Mouse (Mus musculus) CH12.LX (cell line): ENCODE measurements at regions not wholly inside any gene's neighbourhood (a gene's known extent, or its start where the extent isn't known, plus 50 kb on each side); places are given as distances from the start of the nearest gene placed in this dataset.

ENCODE experiments used
- BHLHE40 ChIP-seq: IDR thresholded peaks from 2 replicates; pipeline ENCODE4 v1.6.1; 2011; ENCODE audit warnings: mild to moderate bottlenecking, low read depth, low read length, improper control_type of control experiment
- CHD1 ChIP-seq: IDR thresholded peaks from 2 replicates; pipeline ENCODE4 v1.6.1; 2012; ENCODE audit warnings: low read depth, low read length, improper control_type of control experiment, inconsistent platforms
- CHD2 ChIP-seq: IDR thresholded peaks from 2 replicates; pipeline ENCODE4 v1.6.1; 2011; ENCODE audit warnings: low read length, improper control_type of control experiment
- CTCF ChIP-seq, 2 experiments: IDR thresholded peaks in 1 of 2; conservative IDR thresholded peaks in 1 of 2; 2 replicates each; pipeline ENCODE4 v1.5.1; 2011 to 2012; ENCODE audit warnings: low read depth in 2 of 2, low read length in 2 of 2, improper control_type of control experiment in 1 of 2, inconsistent platforms in 1 of 2, mild to moderate bottlenecking in 1 of 2, moderate library complexity in 1 of 2
- HCFC1 ChIP-seq: IDR thresholded peaks from 2 replicates; pipeline ENCODE4 v1.6.1; 2012; ENCODE audit warnings: low read depth, mild to moderate bottlenecking, inconsistent platforms, low read length, improper control_type of control experiment
- IRF4 ChIP-seq: IDR thresholded peaks from 2 replicates; pipeline ENCODE4 v1.6.1; 2014; ENCODE audit warnings: low read depth, mild to moderate bottlenecking, inconsistent platforms, low read length, improper control_type of control experiment
- MAFK ChIP-seq: IDR thresholded peaks from 2 replicates; pipeline ENCODE4 v1.6.1; 2011; ENCODE audit warnings: low read length, improper control_type of control experiment; ENCODE audit not compliant: insufficient replicate concordance
- MAX ChIP-seq: IDR thresholded peaks from 2 replicates; pipeline ENCODE4 v1.6.1; 2011; ENCODE audit warnings: low read length, improper control_type of control experiment
- MEF2A ChIP-seq: IDR thresholded peaks from 2 replicates; pipeline ENCODE4 v1.6.1; 2014; ENCODE audit warnings: low read depth, mild to moderate bottlenecking, inconsistent platforms, low read length, improper control_type of control experiment, borderline replicate concordance
- NRF1 ChIP-seq: IDR thresholded peaks from 2 replicates; pipeline ENCODE4 v1.6.1; 2014; ENCODE audit warnings: low read depth, mild to moderate bottlenecking, inconsistent platforms, low read length, improper control_type of control experiment, moderate library complexity
- POLR2A ChIP-seq: IDR thresholded peaks from 2 replicates; pipeline ENCODE4 v1.6.1; 2011; ENCODE audit warnings: low read depth, mild to moderate bottlenecking, improper control_type of control experiment, low read length
- TBP ChIP-seq: conservative IDR thresholded peaks from 2 replicates; pipeline ENCODE4 v1.6.1; 2011; ENCODE audit warnings: low read depth, low read length, improper control_type of control experiment
- USF1 ChIP-seq: IDR thresholded peaks from 2 replicates; pipeline ENCODE4 v1.6.1; 2014; ENCODE audit warnings: low read depth, mild to moderate bottlenecking, inconsistent platforms, low read length, improper control_type of control experiment
- ZKSCAN1 ChIP-seq: IDR thresholded peaks from 2 replicates; pipeline ENCODE4 v1.6.1; 2012; ENCODE audit warnings: low read depth, inconsistent platforms, low read length, improper control_type of control experiment, borderline replicate concordance

DNA sequence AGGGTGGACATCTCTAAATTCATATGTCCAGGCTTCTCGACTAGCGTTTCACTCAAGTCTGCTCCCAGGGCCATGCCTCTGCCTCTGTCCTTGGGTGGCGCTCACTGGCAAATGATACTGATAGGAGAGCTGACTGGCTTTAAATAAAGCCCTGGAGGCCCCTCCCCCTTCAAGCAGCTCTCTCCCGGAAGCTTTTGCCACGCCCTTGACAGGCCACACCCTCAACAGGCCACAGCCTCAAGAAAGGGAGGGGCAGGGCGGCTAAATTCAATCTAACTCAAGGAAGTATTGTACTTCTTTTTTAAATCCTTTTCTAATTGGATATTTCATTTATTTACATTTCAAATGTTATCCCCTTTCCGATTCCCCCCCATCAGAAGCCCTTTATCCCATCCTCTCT, 59.3 kb upstream of the Zkscan2 start:
- TF ChIP-seq NRF1 (no peak), POLR2A (no peak), CTCF (conservative IDR thresholded peaks at IDR 0.05 in 1 of 2, IDR thresholded peaks at IDR 0.05 in 1 of 2; ENCODE audit: low read depth in 2 of 2, low read length in 2 of 2) (no peak), IRF4 (no peak), MAX (no peak), CHD2 (no peak), USF1 (no peak), CHD1 (no peak), TBP (no peak), MAFK (no peak), HCFC1 (no peak), MEF2A (no peak), ZKSCAN1 (no peak), BHLHE40 (no peak)
